Mouse (Mus musculus) thymus, postnatal 4 days (tissue): ENCODE results near the gene Ttc26.
"Not testable (repeated sequence)": the region's sequence is repeated elsewhere in the genome, so short reads cannot be mapped to it uniquely, and the experiment has no call there.

ENCODE experiments used
- DNase-seq: peaks from one replicate; pipeline ENCODE4 v3.0.0; 2021

Ttc26 gene

GRCm38 (mm10) chr6:38356661-38357433 is 24.4 kb upstream of the Ttc26 start:
- not testable (repeated sequence) for DNase-seq

- DNase-seq = no peak
Measured at GRCm38 (mm10) chr6:38357603-38358252, 23.5 kb upstream of the Ttc26 start.

GRCm38 (mm10) chr6:38358253-38359027 is 22.8 kb upstream of the Ttc26 start:
- DNase-seq = no peak

- not testable (repeated sequence) for DNase-seq
Measured at GRCm38 (mm10) chr6:38359044-38359735, 22.1 kb upstream of the Ttc26 start.

GRCm38 (mm10) chr6:38359736-38360499 is 21.4 kb upstream of the Ttc26 start:
- DNase-seq = peak; percentile 39

GRCm38 (mm10) chr6:38361065-38361464 is 20.2 kb upstream of the Ttc26 start:
- DNase-seq = no peak

- no peak for DNase-seq
Measured at GRCm38 (mm10) chr6:38361937-38362336, 19.3 kb upstream of the Ttc26 start.

GRCm38 (mm10) chr6:38363370-38363769 is 17.9 kb upstream of the Ttc26 start:
- DNase-seq = no peak

- DNase-seq = no peak
Measured at GRCm38 (mm10) chr6:38364121-38364520, 17.1 kb upstream of the Ttc26 start.

- DNase-seq = no peak
Measured at GRCm38 (mm10) chr6:38369945-38370344, 11.3 kb upstream of the Ttc26 start.

GRCm38 (mm10) chr6:38374271-38374670 is 7.0 kb upstream of the Ttc26 start:
- no peak for DNase-seq

GRCm38 (mm10) chr6:38380764-38381128 is 523 bp upstream of the Ttc26 start:
- no peak for DNase-seq

GRCm38 (mm10) chr6:38389671-38390070 is 8.4 kb downstream of the Ttc26 start:
- peak; percentile 48 for DNase-seq

- peak; percentile 11 for DNase-seq
Measured at GRCm38 (mm10) chr6:38432457-38432856, 51.2 kb downstream of the Ttc26 start.

- peak; percentile 99 for DNase-seq
Measured at GRCm38 (mm10) chr6:38433261-38434033, 52.2 kb downstream of the Ttc26 start, which contains the start of gene Ubn2. TSS of gene Ubn2 (plus strand) at chr6:38433950.

- peak; percentile 69 for DNase-seq
Measured at GRCm38 (mm10) chr6:38434055-38435023, 53.1 kb downstream of the Ttc26 start.

GRCm38 (mm10) chr6:38443842-38444241 is 62.6 kb downstream of the Ttc26 start:
- DNase-seq = no peak

GRCm38 (mm10) chr6:38448295-38448694 is 67.0 kb downstream of the Ttc26 start:
- DNase-seq = no peak

GRCm38 (mm10) chr6:38453049-38453448 is 71.8 kb downstream of the Ttc26 start:
- no peak for DNase-seq

GRCm38 (mm10) chr6:38456425-38456824 is 75.2 kb downstream of the Ttc26 start:
- not testable (repeated sequence) for DNase-seq
